Mouse (Mus musculus): ENCODE measurements around the gene Alk. TPM values are rescaled to one million over a fixed set of nuclear protein-coding genes. Genes with fewer than 3 reads are reported as not detected.

Gene Alk
- polyA plus RNA-seq, 1 experiment from 2014 or later = 0.43 TPM

DNA sequence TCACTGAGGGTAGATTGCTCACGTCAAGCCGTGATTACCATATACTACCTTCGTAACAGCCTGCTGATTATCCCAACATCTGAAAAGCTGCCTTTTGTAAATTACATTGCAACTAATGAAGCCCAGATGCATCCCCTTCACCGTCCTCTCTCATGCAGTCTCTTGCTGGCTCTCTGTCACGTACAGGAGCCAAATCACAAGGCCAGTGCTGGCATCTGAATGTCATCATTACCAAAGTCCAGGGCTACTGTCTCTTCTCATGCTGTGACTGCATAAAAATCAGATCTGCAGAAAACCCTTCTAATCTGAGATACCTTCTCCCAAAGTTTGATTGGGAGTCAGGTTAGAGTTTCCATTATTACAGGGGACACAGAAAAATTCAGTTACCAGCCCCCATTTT lies 351.0 kb downstream of the Alk start:
- 82% methylated on average over 5 of the region's 5 CpGs for WGBS
- ATAC-seq (ENCODE audit: insufficient number of reproducible peaks, low FRiP score) = no peak

GRCm38 (mm10) chr17:72251554-72251953 lies 352.9 kb downstream of the Alk start:
- H3K9me3 ChIP-seq (replicated peaks) = no peaks in the 10 kb centered on the region
- no peaks in the 10 kb centered on the region for H3K27me3 ChIP-seq (replicated peaks)
- no peak overlapping the region for H3K9ac ChIP-seq
- H3K27ac ChIP-seq (ENCODE audit: poor library complexity, severe bottlenecking) = peak overlapping the region; percentile 79
- ATAC-seq (ENCODE audit: insufficient number of reproducible peaks, low FRiP score) = peak; percentile 85
- H3K4me3 ChIP-seq = no peak overlapping the region
- H3K4me2 ChIP-seq = no peak overlapping the region
- H3K4me1 ChIP-seq (replicated peaks) = peaks cover 22% of the 10 kb centered on the region
- H3K36me3 ChIP-seq = no peaks in the 10 kb centered on the region
- 33% methylated on average over 4 of the region's 4 CpGs for WGBS

More for the DNA sequence above, 351.0 kb downstream of the Alk start:
- Histone ChIP-seq H3K4me3 (no peak overlapping the region), H3K27ac (ENCODE audit: poor library complexity, severe bottlenecking) (no peak overlapping the region), H3K9me3 (replicated peaks) (no peaks in the 10 kb centered on the region), H3K36me3 (no peaks in the 10 kb centered on the region), H3K27me3 (replicated peaks) (no peaks in the 10 kb centered on the region), H3K9ac (no peak overlapping the region), H3K4me2 (no peak overlapping the region), H3K4me1 (replicated peaks) (peaks cover 22% of the 10 kb centered on the region)

DNA sequence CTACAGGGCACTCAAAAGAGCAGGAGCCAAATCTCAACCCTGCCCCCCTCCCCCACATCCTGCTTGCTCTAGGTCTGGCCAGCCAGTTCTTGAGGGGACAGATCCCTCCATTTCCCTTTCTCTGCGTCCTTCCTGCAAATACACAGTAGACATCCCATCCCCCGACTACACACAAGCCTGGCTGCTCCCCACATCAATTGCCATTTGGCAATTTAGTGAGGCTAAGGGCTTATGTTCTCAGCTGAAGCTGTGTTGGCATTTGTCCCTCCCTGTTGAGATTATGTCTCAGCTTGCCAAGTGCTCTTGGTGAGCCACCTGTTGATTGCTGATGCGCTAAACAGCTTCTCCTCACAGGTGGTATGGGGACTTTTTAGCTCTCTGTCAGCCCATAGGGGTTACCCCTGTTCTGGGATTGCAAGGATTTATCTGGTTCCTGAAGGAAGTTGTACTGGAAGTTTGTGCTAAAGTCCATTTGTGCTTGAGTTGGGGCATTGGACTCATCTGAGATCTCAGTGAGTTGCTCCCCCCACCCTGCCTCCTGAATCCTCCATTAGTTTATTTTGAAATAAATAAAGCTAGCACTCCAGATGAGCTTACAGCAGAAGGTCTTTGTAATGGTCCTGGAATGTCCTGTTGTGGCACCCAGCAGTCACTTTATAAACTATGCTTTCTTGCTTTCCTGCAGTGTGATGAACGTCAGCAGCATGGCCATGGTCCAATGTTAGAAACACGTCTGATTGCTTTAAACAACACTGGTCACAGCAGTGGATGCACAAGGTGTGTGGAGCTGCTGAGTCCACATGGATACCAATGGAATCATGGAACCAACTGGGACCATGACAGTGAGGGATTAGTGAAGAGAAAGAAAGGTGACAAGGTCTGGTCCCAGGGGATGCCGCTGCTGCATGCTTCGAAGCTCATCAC lies 353.7 kb downstream of the Alk start:
- Histone ChIP-seq H3K9ac (no peak overlapping the region), H3K4me2 (no peak overlapping the region), H3K4me1 (replicated peaks) (peaks cover 22% of the 10 kb centered on the region), H3K36me3 (no peaks in the 10 kb centered on the region), H3K27me3 (replicated peaks) (no peaks in the 10 kb centered on the region), H3K4me3 (no peak overlapping the region), H3K27ac (ENCODE audit: poor library complexity, severe bottlenecking) (peak overlapping the region; percentile 79), H3K9me3 (replicated peaks) (no peaks in the 10 kb centered on the region)
- WGBS = 64% methylated on average over 7 of the region's 7 CpGs
- no peak for ATAC-seq (ENCODE audit: insufficient number of reproducible peaks, low FRiP score)

GRCm38 (mm10) chr17:72242036-72242435 lies 362.4 kb downstream of the Alk start:
- Histone ChIP-seq H3K27me3 (replicated peaks) (no peaks in the 10 kb centered on the region), H3K4me2 (no peak overlapping the region), H3K4me1 (replicated peaks) (no peaks in the 10 kb centered on the region), H3K36me3 (no peaks in the 10 kb centered on the region), H3K27ac (ENCODE audit: poor library complexity, severe bottlenecking) (no peak overlapping the region), H3K9me3 (replicated peaks) (peaks cover 9% of the 10 kb centered on the region), H3K9ac (no peak overlapping the region), H3K4me3 (no peak overlapping the region)
- 48% methylated on average over 4 of the region's 4 CpGs for WGBS
- no peak for ATAC-seq (ENCODE audit: insufficient number of reproducible peaks, low FRiP score)

GRCm38 (mm10) chr17:72237315-72237714 lies 367.1 kb downstream of the Alk start:
- no peak overlapping the region for H3K4me3 ChIP-seq
- H3K4me2 ChIP-seq = no peak overlapping the region
- peaks cover 9% of the 10 kb centered on the region for H3K9me3 ChIP-seq (replicated peaks)
- no peaks in the 10 kb centered on the region for H3K27me3 ChIP-seq (replicated peaks)
- ATAC-seq (ENCODE audit: insufficient number of reproducible peaks, low FRiP score) = no peak
- H3K36me3 ChIP-seq = no peaks in the 10 kb centered on the region
- no peak overlapping the region for H3K27ac ChIP-seq (ENCODE audit: poor library complexity, severe bottlenecking)
- no peak overlapping the region for H3K9ac ChIP-seq
- H3K4me1 ChIP-seq (replicated peaks) = no peaks in the 10 kb centered on the region
- 86% methylated on average over 1 of the region's 1 CpGs for WGBS

GRCm38 (mm10) chr17:72230891-72231290 lies 373.5 kb downstream of the Alk start:
- no peak for ATAC-seq (ENCODE audit: insufficient number of reproducible peaks, low FRiP score)
- no peaks in the 10 kb centered on the region for H3K9me3 ChIP-seq (replicated peaks)
- no peak overlapping the region for H3K9ac ChIP-seq
- no peak overlapping the region for H3K4me2 ChIP-seq
- H3K27ac ChIP-seq (ENCODE audit: poor library complexity, severe bottlenecking) = no peak overlapping the region
- no peak overlapping the region for H3K4me3 ChIP-seq
- no peaks in the 10 kb centered on the region for H3K27me3 ChIP-seq (replicated peaks)
- H3K4me1 ChIP-seq (replicated peaks) = no peaks in the 10 kb centered on the region
- WGBS = 82% methylated on average over 7 of the region's 7 CpGs
- no peaks in the 10 kb centered on the region for H3K36me3 ChIP-seq

DNA sequence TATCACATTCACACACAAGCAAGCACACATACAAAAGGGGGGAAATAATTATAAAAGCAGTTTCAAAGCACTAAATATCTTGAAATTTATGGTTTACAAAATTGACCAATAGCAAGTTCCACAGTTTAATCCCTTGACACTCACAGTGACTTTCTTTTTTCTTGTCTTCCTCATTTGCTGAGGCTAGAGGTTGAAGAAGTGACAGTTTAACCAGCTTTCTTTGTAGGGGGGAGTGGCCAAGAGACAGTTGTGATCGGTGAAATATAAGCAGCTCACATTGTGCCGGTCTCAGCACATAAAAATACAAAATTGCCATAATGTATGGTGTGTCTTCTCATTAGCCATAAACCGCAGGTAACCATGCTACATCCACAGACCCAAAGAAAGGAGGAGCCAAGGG lies 385.6 kb downstream of the Alk start:
- no peak overlapping the region for H3K9ac ChIP-seq
- H3K27me3 ChIP-seq (replicated peaks) = no peaks in the 10 kb centered on the region
- H3K36me3 ChIP-seq = no peaks in the 10 kb centered on the region
- 82% methylated on average over 3 of the region's 3 CpGs for WGBS
- no peak for ATAC-seq (ENCODE audit: insufficient number of reproducible peaks, low FRiP score)
- H3K9me3 ChIP-seq (replicated peaks) = no peaks in the 10 kb centered on the region
- no peak overlapping the region for H3K4me2 ChIP-seq
- no peak overlapping the region for H3K27ac ChIP-seq (ENCODE audit: poor library complexity, severe bottlenecking)
- H3K4me3 ChIP-seq = no peak overlapping the region
- no peaks in the 10 kb centered on the region for H3K4me1 ChIP-seq (replicated peaks)

DNA sequence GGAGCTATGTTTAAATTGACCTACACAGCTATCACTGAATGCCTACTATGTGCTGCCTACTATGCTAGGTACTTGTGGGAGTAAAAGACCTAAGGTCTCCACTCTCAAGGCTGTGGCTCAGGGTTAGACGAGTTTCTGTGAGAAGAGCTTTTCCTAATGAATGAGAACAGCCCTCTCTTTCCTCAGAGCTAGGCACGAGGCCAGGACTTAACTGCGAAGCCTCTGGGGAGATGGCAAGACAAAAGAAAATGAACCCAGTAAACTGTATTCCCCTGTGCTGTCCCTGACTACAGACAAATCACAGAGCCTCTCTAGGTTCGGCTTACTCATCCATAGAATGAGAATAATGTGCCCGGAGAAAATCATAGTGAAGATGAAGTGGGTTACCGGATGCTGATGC lies 406.9 kb downstream of the Alk start:
- Histone ChIP-seq H3K36me3 (no peaks in the 10 kb centered on the region), H3K4me2 (no peak overlapping the region), H3K4me3 (no peak overlapping the region), H3K27ac (ENCODE audit: poor library complexity, severe bottlenecking) (no peak overlapping the region), H3K9ac (no peak overlapping the region), H3K27me3 (replicated peaks) (no peaks in the 10 kb centered on the region; the same call in 1 of the 2 replicates), H3K9me3 (replicated peaks) (no peaks in the 10 kb centered on the region), H3K4me1 (replicated peaks) (no peaks in the 10 kb centered on the region)
- WGBS = 76% methylated on average over 6 of the region's 6 CpGs
- no peak for ATAC-seq (ENCODE audit: insufficient number of reproducible peaks, low FRiP score)

- H3K9me3 ChIP-seq (replicated peaks) = no peaks in the 10 kb centered on the region
- H3K4me2 ChIP-seq = no peak overlapping the region
- no peak overlapping the region for H3K4me3 ChIP-seq
- H3K9ac ChIP-seq = no peak overlapping the region
- H3K36me3 ChIP-seq = no peaks in the 10 kb centered on the region
- H3K27me3 ChIP-seq (replicated peaks) = no peaks in the 10 kb centered on the region; the same call in 1 of the 2 replicates
- WGBS = 58% methylated on average over 12 of the region's 12 CpGs
- ATAC-seq (ENCODE audit: insufficient number of reproducible peaks, low FRiP score) = no peak
- H3K4me1 ChIP-seq (replicated peaks) = no peaks in the 10 kb centered on the region
- no peak overlapping the region for H3K27ac ChIP-seq (ENCODE audit: poor library complexity, severe bottlenecking)
These were observed 409.3 kb downstream of the Alk start for GRCm38 (mm10) chr17:72194976-72195650.

DNA sequence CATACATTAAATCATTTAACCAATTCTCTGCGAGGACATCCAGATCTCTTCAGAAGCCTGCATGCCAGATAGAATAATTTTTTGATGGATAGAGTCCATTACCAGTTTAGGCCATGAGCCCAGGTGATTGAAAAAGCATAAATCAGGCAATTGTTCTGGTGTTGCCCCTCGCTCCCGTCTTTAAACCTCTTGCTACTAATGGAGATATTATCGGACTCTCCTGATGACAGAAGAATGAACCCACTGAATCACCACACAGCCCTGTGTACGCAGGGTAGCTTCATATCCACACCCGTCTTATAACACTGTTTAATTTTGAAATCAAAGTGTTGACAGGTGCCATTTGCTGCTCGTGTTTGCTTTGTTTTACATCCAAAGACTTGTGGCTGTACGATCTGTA lies 413.9 kb downstream of the Alk start:
- no peaks in the 10 kb centered on the region for H3K36me3 ChIP-seq
- no peak for ATAC-seq (ENCODE audit: insufficient number of reproducible peaks, low FRiP score)
- WGBS = 66% methylated on average over 8 of the region's 8 CpGs

GRCm38 (mm10) chr17:72187026-72187425 lies 417.4 kb downstream of the Alk start:
- Histone ChIP-seq H3K4me1 (replicated peaks) (no peaks in the 10 kb centered on the region), H3K4me2 (no peak overlapping the region), H3K9me3 (replicated peaks) (no peaks in the 10 kb centered on the region), H3K27me3 (replicated peaks) (no peaks in the 10 kb centered on the region), H3K4me3 (no peak overlapping the region), H3K27ac (ENCODE audit: poor library complexity, severe bottlenecking) (no peak overlapping the region), H3K9ac (no peak overlapping the region), H3K36me3 (no peaks in the 10 kb centered on the region)
- 86% methylated on average over 1 of the region's 1 CpGs for WGBS
- ATAC-seq (ENCODE audit: insufficient number of reproducible peaks, low FRiP score) = no peak

More for the DNA sequence above, 413.9 kb downstream of the Alk start:
- Histone ChIP-seq H3K27me3 (replicated peaks) (no peaks in the 10 kb centered on the region; the same call in 1 of the 2 replicates), H3K9me3 (replicated peaks) (no peaks in the 10 kb centered on the region), H3K4me2 (no peak overlapping the region), H3K27ac (ENCODE audit: poor library complexity, severe bottlenecking) (no peak overlapping the region), H3K4me3 (no peak overlapping the region), H3K4me1 (replicated peaks) (no peaks in the 10 kb centered on the region), H3K9ac (no peak overlapping the region)
